Mouse (Mus musculus) urinary bladder, postnatal 10 days (tissue): ENCODE data around the gene Hoxd10.

Experiments
- DNase-seq: peaks from one replicate; pipeline ENCODE4 v3.0.0; 2022; ENCODE audit warnings: low spot score

The Hoxd10 gene

GRCm38 (mm10) chr2:74709465-74710419 lies 18.0 kb downstream of the Hoxd10 start:
- no peak for DNase-seq

DNA sequence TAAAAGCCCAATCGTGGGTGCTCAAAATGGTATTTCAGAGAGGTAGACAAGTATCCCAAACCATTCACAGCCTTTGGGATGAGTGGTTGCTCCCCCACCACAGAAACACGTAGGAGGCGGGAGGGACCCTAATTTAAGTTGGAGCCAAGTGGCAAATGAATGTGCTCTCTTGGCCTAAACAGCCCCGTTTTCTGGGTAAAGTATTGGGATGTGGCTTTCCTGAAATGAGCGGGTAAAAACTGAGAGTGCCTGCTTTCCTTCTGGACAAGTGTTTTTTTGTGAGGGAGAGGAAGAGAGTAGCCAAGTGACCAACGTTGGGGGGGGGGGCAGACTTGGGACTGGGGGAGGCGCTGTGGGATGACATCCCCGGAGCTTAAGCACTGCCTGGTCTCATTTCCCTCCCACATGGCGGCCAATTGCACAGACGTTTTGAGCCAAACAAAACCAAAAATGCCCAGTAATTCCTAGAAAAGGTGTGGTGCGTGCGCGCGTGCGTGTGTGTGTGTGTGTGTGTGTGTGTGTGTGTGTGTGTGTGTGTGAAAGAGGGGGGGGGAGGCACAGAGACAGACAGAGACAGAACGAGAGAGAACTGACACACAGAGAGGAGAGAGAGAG lies 19.3 kb downstream of the Hoxd10 start:
- no peak for DNase-seq

- no peak for DNase-seq
These were observed 20.2 kb downstream of the Hoxd10 start, which contains the start of the genes Hoxd3 and Hoxd4 for GRCm38 (mm10) chr2:74711721-74712621. TSS of gene Hoxd3 (plus strand) at chr2:74711927. TSS of gene Hoxd4 (plus strand) at chr2:74711929.

DNA sequence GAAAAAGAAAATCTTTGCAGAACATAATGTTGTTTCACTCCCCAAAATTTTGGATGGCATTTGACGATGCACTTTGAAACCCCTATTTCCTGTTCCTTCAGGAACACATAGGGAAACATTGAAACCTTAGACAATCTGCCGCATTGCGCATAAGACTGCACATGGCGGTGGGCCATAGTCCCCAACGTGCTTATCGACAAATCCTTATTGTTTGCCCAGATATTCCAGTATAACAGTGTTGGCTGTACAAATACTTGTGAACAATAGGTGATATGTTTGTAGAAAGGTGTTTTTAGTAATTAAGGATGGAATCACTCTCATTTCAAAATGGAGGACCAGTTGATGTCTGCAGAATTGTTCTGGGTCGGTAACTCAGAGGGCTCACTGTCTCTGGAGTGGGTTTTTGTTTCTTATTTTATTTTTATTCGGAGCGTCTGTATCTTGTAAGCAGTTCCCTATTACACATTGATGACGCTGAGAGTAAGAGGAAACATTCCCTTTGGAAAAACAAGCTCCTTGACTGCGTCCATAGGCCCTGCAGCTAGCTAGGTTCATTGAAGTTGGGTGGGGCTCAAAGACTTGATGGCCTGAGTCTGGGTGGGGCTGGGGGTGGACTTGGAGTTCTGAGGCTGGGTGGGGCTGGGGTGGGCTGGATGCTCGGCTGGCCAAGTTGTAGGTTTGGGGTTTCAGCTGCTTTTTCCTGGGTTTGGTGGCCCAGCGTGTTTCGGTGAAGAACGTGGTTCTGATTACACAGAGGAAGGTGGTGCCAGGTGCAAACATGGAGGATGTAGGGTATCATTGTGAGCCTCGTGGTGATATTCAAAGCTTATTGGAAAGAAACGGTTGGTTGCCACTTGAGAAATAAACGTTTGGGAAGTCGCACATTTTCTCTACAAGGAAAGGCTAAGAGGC lies 21.8 kb downstream of the Hoxd10 start:
- DNase-seq, result no peak

DNA sequence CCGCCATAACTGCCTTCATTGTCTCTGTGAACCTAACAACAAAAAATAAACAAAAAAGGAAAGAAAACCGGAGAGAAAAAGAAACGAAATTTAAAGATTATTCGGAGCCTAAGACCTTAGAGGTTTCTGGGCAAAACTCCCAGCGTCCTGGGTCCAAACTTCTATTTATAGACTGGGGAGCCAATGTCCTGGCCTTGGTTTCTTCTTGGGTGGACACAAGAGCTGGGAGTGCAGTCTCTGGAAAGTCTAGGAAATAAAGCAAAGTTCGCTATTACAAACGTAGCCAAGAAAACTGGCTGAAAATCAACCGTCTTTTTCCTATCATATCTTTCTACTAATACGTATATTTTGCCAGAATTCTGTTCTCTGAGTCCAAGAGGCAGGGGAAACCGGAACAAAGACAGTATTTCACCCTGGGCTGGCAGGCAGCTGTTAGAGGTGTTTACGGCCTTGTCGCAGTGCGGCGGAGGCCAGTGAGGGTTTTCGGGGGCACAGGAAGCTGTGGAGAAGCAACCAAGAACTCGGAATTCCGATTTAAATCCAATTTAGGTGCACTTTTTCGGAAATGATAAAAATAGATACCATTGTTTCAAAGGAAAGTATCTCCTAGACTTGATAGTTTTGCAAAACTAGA lies 22.5 kb downstream of the Hoxd10 start:
- DNase-seq, result no peak

DNA sequence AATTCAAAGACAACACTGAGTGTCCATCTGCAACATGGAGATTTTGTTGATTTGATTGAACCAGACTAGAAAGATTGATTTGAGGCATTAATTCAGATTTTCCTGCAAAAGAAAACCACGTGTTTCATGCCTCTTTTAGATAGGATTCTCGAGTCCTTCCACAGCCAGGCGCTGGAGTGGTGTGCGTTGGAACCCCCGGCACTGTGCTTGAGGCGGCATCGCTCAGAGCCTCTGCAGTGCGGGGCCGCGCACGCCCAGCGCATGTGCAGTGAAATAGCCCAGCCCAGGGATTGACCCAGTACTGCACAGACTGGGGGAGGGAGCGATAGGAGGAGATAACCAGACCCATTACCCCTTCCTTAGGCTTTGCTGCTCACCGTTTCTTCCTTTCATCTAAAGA lies 23.2 kb downstream of the Hoxd10 start:
- no peak for DNase-seq

- DNase-seq, result peak; percentile 88
These were observed 23.9 kb downstream of the Hoxd10 start for GRCm38 (mm10) chr2:74715504-74716241.

DNA sequence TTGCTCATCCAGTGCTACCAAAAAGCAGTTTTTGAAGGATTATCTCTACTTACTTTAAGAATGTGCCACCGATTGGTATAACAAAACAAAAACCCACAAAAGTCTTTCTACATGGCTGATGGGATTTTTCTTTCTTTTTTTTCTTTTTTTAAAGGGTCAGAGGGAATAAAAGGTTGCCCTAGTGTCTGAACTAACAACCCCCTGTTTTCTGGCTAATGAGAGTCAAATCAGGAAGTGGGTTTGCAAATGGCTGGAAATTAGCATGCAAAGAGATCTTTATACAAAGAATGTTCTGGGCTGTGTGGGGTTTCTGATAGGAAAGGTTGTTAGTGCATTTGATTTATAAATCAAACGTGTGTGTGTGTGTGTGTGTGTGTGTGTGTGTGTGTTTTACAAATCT lies 28.7 kb downstream of the Hoxd10 start:
- DNase-seq, result no peak

- no peak for DNase-seq
These were observed 29.3 kb downstream of the Hoxd10 start for GRCm38 (mm10) chr2:74720955-74721491.

- DNase-seq, result no peak
These were observed 30.2 kb downstream of the Hoxd10 start for GRCm38 (mm10) chr2:74721882-74722281.

GRCm38 (mm10) chr2:74722949-74723348 lies 31.2 kb downstream of the Hoxd10 start:
- DNase-seq, result no peak

DNA sequence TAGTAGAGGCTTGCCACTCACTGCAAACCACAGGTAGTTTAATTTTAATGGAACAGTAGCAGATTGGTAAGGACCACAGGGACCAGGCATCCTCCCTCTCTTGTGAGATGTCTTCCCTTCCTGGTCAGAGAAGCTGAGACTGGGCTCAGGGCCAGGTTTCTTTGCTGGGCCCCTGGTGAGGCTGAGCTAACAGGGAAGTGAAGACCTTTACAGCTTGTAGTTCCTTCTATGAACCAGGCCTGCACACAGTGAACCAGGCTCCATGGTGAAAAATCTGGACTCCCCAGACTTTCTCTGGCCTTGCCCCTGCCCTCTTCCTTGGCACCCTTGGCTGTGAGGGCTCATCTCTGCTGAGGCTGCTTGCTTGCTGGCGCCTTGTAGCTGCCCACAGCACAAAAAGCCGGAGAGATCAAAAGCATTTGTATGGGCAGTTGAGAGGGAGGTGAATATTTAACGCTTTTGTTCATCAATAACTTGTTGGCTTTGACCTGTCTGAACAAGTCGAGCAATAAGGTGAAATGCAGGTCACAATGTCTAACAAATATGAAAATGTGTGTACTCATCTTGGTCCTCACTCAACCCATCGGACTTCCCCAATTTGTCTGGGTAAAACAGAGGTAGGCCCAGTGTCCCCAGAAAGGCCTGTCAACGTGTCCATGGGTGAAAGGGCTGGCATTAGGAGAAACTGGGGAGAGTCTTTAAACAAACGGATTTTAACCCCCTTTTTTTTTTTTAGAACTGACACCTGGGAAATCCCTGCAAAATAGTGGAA lies 32.7 kb downstream of the Hoxd10 start:
- DNase-seq, result no peak

DNA sequence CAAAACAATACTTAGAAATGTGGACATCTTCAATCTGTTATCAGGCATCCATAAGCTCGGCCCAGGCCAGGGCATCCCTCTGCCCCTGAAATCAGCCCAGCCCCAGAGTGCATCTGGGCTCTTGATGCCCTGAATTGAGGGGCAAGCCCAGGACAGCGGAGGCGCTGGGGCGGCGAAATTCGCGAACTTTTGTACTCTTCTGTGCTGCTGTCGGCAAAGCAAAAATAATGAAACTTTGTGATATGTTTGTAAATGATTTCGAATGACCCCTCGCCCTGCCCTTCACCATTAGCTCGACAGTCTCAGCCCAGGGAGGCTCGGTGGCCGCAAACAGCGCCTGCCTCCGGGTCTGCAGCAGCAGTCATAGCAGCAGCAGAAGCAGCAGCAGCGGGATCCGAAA lies 33.4 kb downstream of the Hoxd10 start:
- DNase-seq, result no peak

GRCm38 (mm10) chr2:74726551-74726950 lies 34.8 kb downstream of the Hoxd10 start, which contains the start of gene Gm28230:
TSS of gene Gm28230 (plus strand) at chr2:74726728.
- no peak for DNase-seq

- DNase-seq, result no peak
These were observed 35.4 kb downstream of the Hoxd10 start for GRCm38 (mm10) chr2:74726973-74727639.

GRCm38 (mm10) chr2:74727640-74728302 lies 36.0 kb downstream of the Hoxd10 start:
- DNase-seq, result no peak

DNA sequence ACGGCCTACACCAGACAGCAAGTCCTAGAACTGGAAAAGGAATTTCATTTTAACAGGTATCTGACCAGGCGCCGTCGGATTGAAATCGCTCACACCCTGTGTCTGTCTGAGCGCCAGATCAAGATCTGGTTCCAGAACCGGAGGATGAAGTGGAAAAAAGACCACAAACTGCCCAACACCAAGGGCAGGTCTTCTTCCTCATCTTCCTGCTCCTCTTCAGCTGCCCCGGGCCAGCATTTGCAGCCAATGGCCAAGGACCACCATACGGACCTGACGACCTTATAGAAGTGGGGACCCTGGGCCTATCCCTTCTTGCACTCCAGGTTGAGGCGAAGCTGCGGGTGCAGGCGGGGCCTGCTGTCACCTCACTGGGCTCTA lies 36.6 kb downstream of the Hoxd10 start:
- DNase-seq, result no peak

DNA sequence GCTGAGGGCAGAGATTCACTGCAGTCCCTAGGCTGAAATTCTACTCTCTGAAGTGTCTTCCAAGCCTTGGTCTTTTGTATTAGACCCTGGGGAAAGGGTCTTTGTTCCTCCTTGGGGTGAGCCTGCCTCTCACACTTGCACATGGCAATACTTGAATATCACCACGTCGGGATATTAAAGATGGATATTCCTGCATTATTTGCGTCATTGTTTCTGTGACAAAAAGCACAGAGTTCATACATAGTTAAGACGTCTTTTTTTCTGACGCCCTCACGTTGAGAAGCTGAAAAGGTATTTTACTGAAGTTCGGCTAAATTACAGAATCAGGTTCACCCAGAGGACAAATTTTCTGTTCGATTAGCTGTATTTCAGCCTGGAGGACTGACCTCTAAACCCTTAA lies 38.6 kb downstream of the Hoxd10 start:
- DNase-seq, result no peak
